Mouse (Mus musculus): ENCODE data around the gene Tmsb4x. TPM values are rescaled to one million over a fixed set of nuclear protein-coding genes. Genes with fewer than 3 reads are reported as not detected.

The Tmsb4x gene
- total and polyA plus RNA-seq, 3 experiments, result 0.87 TPM; not detected in 2

DNA sequence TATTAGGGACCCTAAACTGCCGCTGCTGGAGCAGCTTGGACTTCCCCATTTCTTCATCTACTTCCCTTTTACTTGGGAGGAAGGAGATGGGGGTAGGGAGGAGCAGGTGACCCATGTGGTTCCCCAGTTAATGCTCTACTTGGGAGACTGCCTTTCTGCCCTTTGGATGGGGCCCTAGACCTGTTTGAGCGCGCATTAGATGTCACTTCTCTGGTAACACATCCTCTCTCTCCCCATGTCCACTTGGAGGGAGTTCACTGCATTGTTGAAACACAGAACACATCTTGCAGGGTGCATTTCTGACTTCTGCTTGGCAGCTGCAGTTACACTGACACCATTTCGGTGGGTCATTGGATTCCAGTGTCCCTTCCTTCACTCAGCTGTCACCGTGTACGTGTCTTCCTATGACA lies 1.2 kb upstream of the Tmsb4x start:
- TF ChIP-seq TAL1 (conservative IDR thresholded peaks at IDR 0.05; ENCODE audit: low read depth, low read length), result no peak
- no peak for TF ChIP-seq POLR2AphosphoS5 (IDR thresholded peaks at IDR 0.05; ENCODE audit: insufficient replicate concordance, low read depth, low read length)
- TF ChIP-seq CTCF (IDR thresholded peaks at IDR 0.05; ENCODE audit: low read depth, low read length), result no peak
- TF ChIP-seq GATA1 (IDR thresholded peaks at IDR 0.05; ENCODE audit: borderline replicate concordance, low read length), result no peak
- no peak for TF ChIP-seq GATA2 (IDR thresholded peaks at IDR 0.05; ENCODE audit: borderline replicate concordance, low read depth, low read length)
- no peak overlapping the region for H3K4me3 ChIP-seq (ENCODE audit: low read depth, low read length)
- no peaks in the 10 kb centered on the region for H3K9me3 ChIP-seq (replicated peaks)
- DNase-seq (ENCODE audit: low spot score) (no peak), ATAC-seq (ENCODE audit: extremely low read depth, insufficient number of reproducible peaks, low FRiP score, poor library complexity, severe bottlenecking) (no peak)
- peaks cover 3% of the 10 kb centered on the region; the same call in 1 of the 2 replicates for H3K27me3 ChIP-seq (ENCODE audit: insufficient read depth, low read length)
- no peaks in the 10 kb centered on the region for H3K4me1 ChIP-seq (ENCODE audit: insufficient read depth, low read depth, low read length)
- no peaks in the 10 kb centered on the region for H3K36me3 ChIP-seq (replicated peaks)

DNA sequence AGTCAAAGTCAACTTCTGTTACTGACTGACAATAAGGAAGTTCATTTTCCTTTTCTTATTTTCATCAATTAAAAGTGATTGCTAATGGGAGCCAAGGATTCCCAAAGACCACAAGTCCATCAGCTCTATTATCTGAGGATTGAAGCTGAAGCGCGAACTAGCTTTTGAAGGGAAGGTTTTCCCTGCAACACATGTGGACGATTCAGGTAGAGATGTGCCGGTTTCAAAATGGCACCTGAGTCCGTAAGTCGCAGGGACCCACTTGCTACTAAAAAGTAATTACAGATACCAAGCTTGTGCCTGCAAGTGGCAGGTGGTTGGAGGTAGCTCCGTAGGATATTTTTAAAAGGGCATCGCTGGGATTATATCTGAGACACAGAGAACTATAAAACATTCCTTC lies 713 bp upstream of the Tmsb4x start:
- TF ChIP-seq CTCF (IDR thresholded peaks at IDR 0.05; ENCODE audit: low read depth, low read length) (no peak), TAL1 (conservative IDR thresholded peaks at IDR 0.05; ENCODE audit: low read depth, low read length) (no peak), POLR2AphosphoS5 (IDR thresholded peaks at IDR 0.05; ENCODE audit: insufficient replicate concordance, low read depth, low read length) (no peak), GATA2 (IDR thresholded peaks at IDR 0.05; ENCODE audit: borderline replicate concordance, low read depth, low read length) (no peak), GATA1 (IDR thresholded peaks at IDR 0.05; ENCODE audit: borderline replicate concordance, low read length) (no peak)
- DNase-seq (ENCODE audit: low spot score) (no peak), ATAC-seq (ENCODE audit: extremely low read depth, insufficient number of reproducible peaks, low FRiP score, poor library complexity, severe bottlenecking) (no peak)
- no peaks in the 10 kb centered on the region for H3K9me3 ChIP-seq (replicated peaks)
- H3K36me3 ChIP-seq (replicated peaks), result no peaks in the 10 kb centered on the region
- H3K4me1 ChIP-seq (ENCODE audit: insufficient read depth, low read depth, low read length), result no peaks in the 10 kb centered on the region
- H3K4me3 ChIP-seq (ENCODE audit: low read depth, low read length), result no peak overlapping the region
- H3K27me3 ChIP-seq (ENCODE audit: insufficient read depth, low read length), result peaks cover 3% of the 10 kb centered on the region; the same call in 1 of the 2 replicates

DNA sequence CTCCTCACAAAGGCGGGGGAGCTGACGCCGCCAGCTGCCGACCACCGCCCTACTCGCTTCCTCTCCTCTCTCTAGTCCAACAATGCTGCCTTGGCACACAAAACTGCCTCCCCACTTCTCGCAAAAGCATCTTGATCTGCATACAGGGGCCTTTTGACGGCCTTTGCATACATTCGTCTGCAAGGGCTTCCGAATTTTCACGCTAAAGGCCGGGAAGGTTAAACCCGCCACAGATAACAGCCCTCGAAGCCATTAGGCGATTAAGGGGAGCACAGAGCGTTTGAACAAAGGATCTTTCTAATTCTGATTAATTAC lies 652 bp downstream of the Tmsb4x start:
- Histone ChIP-seq H3K4me3 (ENCODE audit: low read depth, low read length) (no peak overlapping the region), H3K36me3 (replicated peaks) (no peaks in the 10 kb centered on the region), H3K27me3 (ENCODE audit: insufficient read depth, low read length) (peaks cover 3% of the 10 kb centered on the region; the same call in 1 of the 2 replicates), H3K9me3 (replicated peaks) (no peaks in the 10 kb centered on the region), H3K4me1 (ENCODE audit: insufficient read depth, low read depth, low read length) (no peaks in the 10 kb centered on the region)
- TF ChIP-seq CTCF (IDR thresholded peaks at IDR 0.05; ENCODE audit: low read depth, low read length) (no peak), GATA2 (IDR thresholded peaks at IDR 0.05; ENCODE audit: borderline replicate concordance, low read depth, low read length) (no peak), TAL1 (conservative IDR thresholded peaks at IDR 0.05; ENCODE audit: low read depth, low read length) (no peak), POLR2AphosphoS5 (IDR thresholded peaks at IDR 0.05; ENCODE audit: insufficient replicate concordance, low read depth, low read length) (no peak), GATA1 (IDR thresholded peaks at IDR 0.05; ENCODE audit: borderline replicate concordance, low read length) (no peak)
- no peak for DNase-seq (ENCODE audit: low spot score)
- ATAC-seq (ENCODE audit: extremely low read depth, insufficient number of reproducible peaks, low FRiP score, poor library complexity, severe bottlenecking), result no peak

DNA sequence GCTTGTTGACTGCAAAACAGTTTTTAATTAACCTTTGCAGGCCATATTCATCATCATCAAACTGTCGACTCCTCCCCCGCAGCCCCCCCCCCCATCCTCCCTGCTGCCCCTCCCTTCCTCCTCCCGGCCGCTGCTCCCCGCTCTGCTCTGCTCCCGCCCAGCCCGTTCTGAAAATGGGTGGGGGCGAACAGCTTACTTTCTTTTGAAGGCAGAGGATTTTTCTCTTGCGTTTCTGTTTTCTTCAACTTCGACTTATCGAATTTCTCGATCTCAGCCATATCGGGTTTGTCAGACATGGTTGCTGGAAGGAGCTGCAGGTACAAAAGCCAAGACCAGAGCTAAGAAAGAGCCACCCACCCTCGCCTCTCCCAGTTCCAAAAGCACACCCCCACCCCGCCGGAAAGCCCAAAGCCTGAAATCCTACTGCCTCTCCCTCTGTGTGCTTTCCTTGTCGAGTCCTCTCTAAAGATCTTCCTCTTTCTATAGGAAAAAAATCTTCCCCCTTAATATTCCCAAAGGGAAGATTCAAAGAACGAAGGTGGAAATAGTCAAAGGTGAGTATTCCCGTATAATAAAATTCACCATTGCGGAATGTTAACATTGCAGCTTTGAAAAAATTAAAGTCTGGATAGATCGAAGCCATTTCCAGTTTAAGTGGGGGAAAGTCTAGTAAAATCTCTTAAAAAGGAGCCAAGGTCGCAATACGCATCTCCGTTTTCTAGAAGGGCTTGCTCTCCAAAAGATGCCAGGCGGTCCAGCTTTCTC lies 1.2 kb downstream of the Tmsb4x start:
- no peak overlapping the region for H3K4me3 ChIP-seq (ENCODE audit: low read depth, low read length)
- no peaks in the 10 kb centered on the region for H3K4me1 ChIP-seq (ENCODE audit: insufficient read depth, low read depth, low read length)
- H3K36me3 ChIP-seq (replicated peaks), result no peaks in the 10 kb centered on the region
- ATAC-seq (ENCODE audit: extremely low read depth, insufficient number of reproducible peaks, low FRiP score, poor library complexity, severe bottlenecking) (no peak), DNase-seq (ENCODE audit: low spot score) (no peak)
- H3K27me3 ChIP-seq (ENCODE audit: insufficient read depth, low read length), result peaks cover 3% of the 10 kb centered on the region; the same call in 1 of the 2 replicates
- TF ChIP-seq GATA1 (IDR thresholded peaks at IDR 0.05; ENCODE audit: borderline replicate concordance, low read length) (no peak), GATA2 (IDR thresholded peaks at IDR 0.05; ENCODE audit: borderline replicate concordance, low read depth, low read length) (no peak), POLR2AphosphoS5 (IDR thresholded peaks at IDR 0.05; ENCODE audit: insufficient replicate concordance, low read depth, low read length) (no peak), TAL1 (conservative IDR thresholded peaks at IDR 0.05; ENCODE audit: low read depth, low read length) (no peak)
- no peaks in the 10 kb centered on the region for H3K9me3 ChIP-seq (replicated peaks)

DNA sequence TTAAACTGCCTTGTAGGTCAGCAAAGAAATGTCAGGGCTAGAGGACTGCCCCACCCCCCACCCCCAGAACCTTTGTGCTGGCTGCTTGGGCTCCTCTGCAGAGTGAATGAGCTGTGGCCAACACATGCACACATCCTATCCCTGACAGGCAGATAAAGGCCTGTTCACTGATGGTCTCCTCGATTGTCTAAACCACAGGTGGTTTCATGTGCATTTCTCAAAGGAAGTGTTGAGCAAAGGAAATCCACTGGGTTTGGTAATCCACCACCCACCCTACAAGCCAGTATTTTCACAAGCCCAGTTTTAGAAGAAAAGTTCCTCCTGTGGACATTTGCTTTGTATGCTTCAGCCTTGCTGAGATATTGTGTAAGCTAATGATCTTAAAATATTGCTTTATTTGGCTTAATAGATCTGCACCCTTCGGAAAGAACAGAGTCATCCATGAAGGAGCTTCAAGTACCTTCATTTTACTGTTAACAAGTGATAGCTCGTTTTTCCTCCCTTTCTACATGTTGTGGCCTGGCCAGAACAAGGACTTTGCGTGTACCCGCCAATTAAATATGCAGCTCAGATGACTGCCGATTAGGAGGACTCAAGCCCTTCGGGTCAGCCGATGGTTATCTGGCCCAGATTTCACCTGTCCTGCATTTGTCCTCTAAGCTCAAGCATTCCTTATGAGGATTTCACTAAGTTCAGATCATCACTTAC lies 3.1 kb downstream of the Tmsb4x start:
- ATAC-seq (ENCODE audit: extremely low read depth, insufficient number of reproducible peaks, low FRiP score, poor library complexity, severe bottlenecking), result no peak
- H3K27me3 ChIP-seq (ENCODE audit: insufficient read depth, low read length), result peaks cover 3% of the 10 kb centered on the region; the same call in 1 of the 2 replicates
- H3K4me3 ChIP-seq (ENCODE audit: low read depth, low read length), result no peak overlapping the region

DNA sequence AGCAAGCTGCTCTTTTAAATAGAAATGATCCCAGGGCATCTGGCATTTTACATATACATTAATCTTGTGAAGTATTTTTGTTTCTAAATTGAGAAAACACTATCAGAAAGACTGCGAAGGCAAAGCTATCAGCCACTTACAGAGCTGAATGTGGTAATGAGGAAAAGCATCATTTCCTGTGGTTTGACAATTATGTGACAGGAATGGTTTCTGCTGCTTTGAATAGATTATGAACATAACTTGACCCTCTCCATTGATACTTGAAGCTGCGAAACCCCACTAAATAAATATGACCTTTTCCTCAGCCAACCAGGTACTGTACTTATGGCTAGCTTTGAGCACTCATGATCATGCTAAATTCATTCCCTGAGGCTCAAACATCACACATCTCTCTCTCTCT lies 7.8 kb downstream of the Tmsb4x start:
- Histone ChIP-seq H3K9me3 (replicated peaks) (no peaks in the 10 kb centered on the region), H3K4me1 (ENCODE audit: insufficient read depth, low read depth, low read length) (no peaks in the 10 kb centered on the region), H3K36me3 (replicated peaks) (no peaks in the 10 kb centered on the region), H3K4me3 (ENCODE audit: low read depth, low read length) (no peak overlapping the region), H3K27me3 (ENCODE audit: insufficient read depth, low read length) (no peaks in the 10 kb centered on the region)
- TF ChIP-seq CTCF (IDR thresholded peaks at IDR 0.05; ENCODE audit: low read depth, low read length) (no peak), GATA2 (IDR thresholded peaks at IDR 0.05; ENCODE audit: borderline replicate concordance, low read depth, low read length) (no peak), GATA1 (IDR thresholded peaks at IDR 0.05; ENCODE audit: borderline replicate concordance, low read length) (no peak), TAL1 (conservative IDR thresholded peaks at IDR 0.05; ENCODE audit: low read depth, low read length) (no peak), POLR2AphosphoS5 (IDR thresholded peaks at IDR 0.05; ENCODE audit: insufficient replicate concordance, low read depth, low read length) (no peak)
- DNase-seq (ENCODE audit: low spot score) (no peak), ATAC-seq (ENCODE audit: extremely low read depth, insufficient number of reproducible peaks, low FRiP score, poor library complexity, severe bottlenecking) (no peak)

More for the DNA sequence above, 3.1 kb downstream of the Tmsb4x start:
- DNase-seq (ENCODE audit: low spot score), result no peak
- TF ChIP-seq GATA1 (IDR thresholded peaks at IDR 0.05; ENCODE audit: borderline replicate concordance, low read length), result no peak
- TF ChIP-seq CTCF (IDR thresholded peaks at IDR 0.05; ENCODE audit: low read depth, low read length), result no peak
- no peak for TF ChIP-seq GATA2 (IDR thresholded peaks at IDR 0.05; ENCODE audit: borderline replicate concordance, low read depth, low read length)
- TF ChIP-seq TAL1 (conservative IDR thresholded peaks at IDR 0.05; ENCODE audit: low read depth, low read length), result no peak
- no peak for TF ChIP-seq POLR2AphosphoS5 (IDR thresholded peaks at IDR 0.05; ENCODE audit: insufficient replicate concordance, low read depth, low read length)
- H3K9me3 ChIP-seq (replicated peaks), result no peaks in the 10 kb centered on the region
- no peaks in the 10 kb centered on the region for H3K36me3 ChIP-seq (replicated peaks)
- H3K4me1 ChIP-seq (ENCODE audit: insufficient read depth, low read depth, low read length), result no peaks in the 10 kb centered on the region

Measured in G1E (cell line).